Mouse (Mus musculus) brain, embryonic 14.5 days (tissue): ENCODE data around the gene Ctf1. TPM values are rescaled to one million over a fixed set of nuclear protein-coding genes. Genes with fewer than 3 reads are reported as not detected.
A peak's percentile ranks its signal among the peaks of the same experiment; 100 is the strongest.

Source experiments
- DNase-seq: peaks from one replicate; pipeline ENCODE4 v3.0.0-alpha.2; 2011; ENCODE audit warnings: low read depth
- CTCF ChIP-seq: fragments of 200-500 bp; IDR thresholded peaks from 2 replicates; pipeline ENCODE4 v1.5.1; 2012; ENCODE audit warnings: inconsistent platforms, mild to moderate bottlenecking, moderate library complexity, borderline replicate concordance; ENCODE audit not compliant: insufficient read depth, insufficient read length; ENCODE audit errors: extremely low read depth
- POLR2A ChIP-seq: fragments of 200-500 bp; IDR thresholded peaks from 2 replicates; pipeline ENCODE4 v1.6.1; 2012; ENCODE audit warnings: mild to moderate bottlenecking, inconsistent platforms, borderline replicate concordance; ENCODE audit not compliant: poor library complexity, insufficient read depth, insufficient read length, severe bottlenecking; ENCODE audit errors: extremely low read depth
- polyA plus RNA-seq: library from polyadenylated mRNA; depleted of rRNA; stranded (reverse); fragments of >200 nt; gene quantifications from 2 replicates; pipeline ENCODE4 v1.2.3, GENCODE M21; 2012; rRNA removed

The Ctf1 gene
- polyA plus RNA-seq = 8.0 and 12.2 TPM in 2 replicates

GRCm38 (mm10) chr7:127712461-127713385 is at the start of gene Ctf1:
TSS of gene Ctf1 (plus strand) at chr7:127712736.
- DNase-seq = peak; percentile 93
- TF ChIP-seq POLR2A = no peak
- TF ChIP-seq CTCF = no peak

GRCm38 (mm10) chr7:127662926-127663325 is 49.6 kb upstream of the Ctf1 start:
- DNase-seq = no peak
- TF ChIP-seq CTCF (no peak), POLR2A (no peak)

- DNase-seq = no peak
- TF ChIP-seq CTCF (no peak), POLR2A (no peak)
Measured at GRCm38 (mm10) chr7:127666066-127666654, 46.4 kb upstream of the Ctf1 start.

- no peak for DNase-seq
- TF ChIP-seq POLR2A (no peak), CTCF (no peak)
Measured at GRCm38 (mm10) chr7:127666679-127667078, 45.9 kb upstream of the Ctf1 start.

- no peak for TF ChIP-seq POLR2A
- DNase-seq = no peak
Measured at GRCm38 (mm10) chr7:127667171-127667570, 45.4 kb upstream of the Ctf1 start.

GRCm38 (mm10) chr7:127671880-127672774 is 40.4 kb upstream of the Ctf1 start:
- DNase-seq = no peak
- TF ChIP-seq POLR2A = no peak
- no peak for TF ChIP-seq CTCF

- TF ChIP-seq POLR2A (no peak), CTCF (no peak)
- no peak for DNase-seq
Measured at GRCm38 (mm10) chr7:127672776-127673175, 39.8 kb upstream of the Ctf1 start.

- TF ChIP-seq CTCF = peak; percentile 94
- no peak for TF ChIP-seq POLR2A
- DNase-seq = peak; percentile 94
Measured at GRCm38 (mm10) chr7:127674977-127675376, 37.6 kb upstream of the Ctf1 start.

- DNase-seq = no peak
- no peak for TF ChIP-seq CTCF
- TF ChIP-seq POLR2A = no peak
Measured at GRCm38 (mm10) chr7:127675391-127675811, 37.1 kb upstream of the Ctf1 start.

GRCm38 (mm10) chr7:127677077-127677476 is 35.5 kb upstream of the Ctf1 start:
- DNase-seq = peak; percentile 19
- TF ChIP-seq POLR2A (no peak), CTCF (peak; percentile 63)

GRCm38 (mm10) chr7:127677609-127678008 is 34.9 kb upstream of the Ctf1 start:
- DNase-seq = no peak
- TF ChIP-seq CTCF (no peak), POLR2A (no peak)

GRCm38 (mm10) chr7:127678811-127679210 is 33.7 kb upstream of the Ctf1 start:
- TF ChIP-seq CTCF (no peak), POLR2A (no peak)
- DNase-seq = no peak
